Mouse (Mus musculus): ENCODE measurements at regions not wholly inside any gene's neighbourhood (a gene's known extent, or its start where the extent isn't known, plus 50 kb on each side); places are given as distances from the start of the nearest gene placed in this dataset.

- Histone ChIP-seq H3K79me2 (ENCODE audit: control insufficient read depth, insufficient read depth) (no peaks in the 10 kb centered on the region), H3K4me2 (ENCODE audit: low read depth) (no peak overlapping the region), H3ac (ENCODE audit: control insufficient read depth, insufficient read length) (no peak overlapping the region), H3K36me3 (ENCODE audit: control insufficient read depth, insufficient read depth) (no peaks in the 10 kb centered on the region), H3K4me3 (no peak overlapping the region), H3K27me3 (ENCODE audit: control insufficient read depth, insufficient read depth, insufficient read length) (no peaks in the 10 kb centered on the region)
- TF ChIP-seq MYOG (IDR thresholded peaks at IDR 0.05; ENCODE audit: control insufficient read depth in 1 of 3, insufficient read depth in 1 of 3, insufficient read length in 2 of 3, low read depth in 2 of 3) (no peak), TCF3 (IDR thresholded peaks at IDR 0.05; ENCODE audit: insufficient read length, low read depth) (no peak), REST (IDR thresholded peaks at IDR 0.05; ENCODE audit: insufficient read depth, insufficient read length) (no peak), MYOD1 (IDR thresholded peaks at IDR 0.05; ENCODE audit: control insufficient read depth in 1 of 3, insufficient read length in 2 of 3, low read depth in 2 of 3) (no peak), USF1 (IDR thresholded peaks at IDR 0.05; ENCODE audit: low read depth) (no peak), POLR2AphosphoS2 (IDR thresholded peaks at IDR 0.05; ENCODE audit: insufficient read length, low read depth) (no peak), SRF (IDR thresholded peaks at IDR 0.05; ENCODE audit: control insufficient read depth, insufficient read length, low read depth) (no peak), POLR2A (IDR thresholded peaks at IDR 0.05; ENCODE audit: insufficient read length, low read depth) (no peak), CEBPB (IDR thresholded peaks at IDR 0.05; ENCODE audit: insufficient read depth, poor library complexity, severe bottlenecking) (no peak), MAX (IDR thresholded peaks at IDR 0.05; ENCODE audit: low read depth) (no peak), TCF12 (IDR thresholded peaks at IDR 0.05; ENCODE audit: insufficient read depth, poor library complexity, severe bottlenecking) (no peak), E2F4 (IDR thresholded peaks at IDR 0.05; ENCODE audit: insufficient read depth) (no peak)
These were observed 151.0 kb downstream of the Plekhb2 start for GRCm38 (mm10) chr1:35000801-35001200.

GRCm38 (mm10) chr1:35017471-35017870 is 167.7 kb downstream of the Plekhb2 start:
- no peak overlapping the region for H3ac ChIP-seq (ENCODE audit: control insufficient read depth, insufficient read length)
- H3K27me3 ChIP-seq (ENCODE audit: control insufficient read depth, insufficient read depth, insufficient read length), result no peaks in the 10 kb centered on the region
- no peaks in the 10 kb centered on the region for H3K79me2 ChIP-seq (ENCODE audit: control insufficient read depth, insufficient read depth)
- no peaks in the 10 kb centered on the region for H3K36me3 ChIP-seq (ENCODE audit: control insufficient read depth, insufficient read depth)
- H3K4me3 ChIP-seq, result no peak overlapping the region
- H3K4me2 ChIP-seq (ENCODE audit: low read depth), result no peak overlapping the region
- TF ChIP-seq REST (IDR thresholded peaks at IDR 0.05; ENCODE audit: insufficient read depth, insufficient read length) (peak; percentile 70), MYOG (IDR thresholded peaks at IDR 0.05; ENCODE audit: control insufficient read depth in 1 of 3, insufficient read depth in 1 of 3, insufficient read length in 2 of 3, low read depth in 2 of 3) (no peak)

- Histone ChIP-seq H3K4me2 (ENCODE audit: low read depth) (no peak overlapping the region), H3K4me3 (no peak overlapping the region), H3ac (ENCODE audit: control insufficient read depth, insufficient read length) (no peak overlapping the region), H3K36me3 (ENCODE audit: control insufficient read depth, insufficient read depth) (no peaks in the 10 kb centered on the region), H3K27me3 (ENCODE audit: control insufficient read depth, insufficient read depth, insufficient read length) (no peaks in the 10 kb centered on the region), H3K79me2 (ENCODE audit: control insufficient read depth, insufficient read depth) (no peaks in the 10 kb centered on the region)
- TF ChIP-seq TCF12 (IDR thresholded peaks at IDR 0.05; ENCODE audit: insufficient read depth, poor library complexity, severe bottlenecking) (no peak), SRF (IDR thresholded peaks at IDR 0.05; ENCODE audit: control insufficient read depth, insufficient read length, low read depth) (no peak), CEBPB (IDR thresholded peaks at IDR 0.05; ENCODE audit: insufficient read depth, poor library complexity, severe bottlenecking) (no peak), USF1 (IDR thresholded peaks at IDR 0.05; ENCODE audit: low read depth) (no peak), MYOG (IDR thresholded peaks at IDR 0.05; ENCODE audit: control insufficient read depth in 1 of 3, insufficient read depth in 1 of 3, insufficient read length in 2 of 3, low read depth in 2 of 3) (no peak), TCF3 (IDR thresholded peaks at IDR 0.05; ENCODE audit: insufficient read length, low read depth) (no peak), MYOD1 (IDR thresholded peaks at IDR 0.05; ENCODE audit: control insufficient read depth in 1 of 3, insufficient read length in 2 of 3, low read depth in 2 of 3) (no peak), POLR2AphosphoS2 (IDR thresholded peaks at IDR 0.05; ENCODE audit: insufficient read length, low read depth) (no peak), POLR2A (IDR thresholded peaks at IDR 0.05; ENCODE audit: insufficient read length, low read depth) (no peak), E2F4 (IDR thresholded peaks at IDR 0.05; ENCODE audit: insufficient read depth) (no peak), REST (IDR thresholded peaks at IDR 0.05; ENCODE audit: insufficient read depth, insufficient read length) (no peak), MAX (IDR thresholded peaks at IDR 0.05; ENCODE audit: low read depth) (no peak)
These were observed 182.8 kb downstream of the Plekhb2 start for GRCm38 (mm10) chr1:35032619-35033018.

GRCm38 (mm10) chr1:35072811-35073210 is 223.0 kb downstream of the Plekhb2 start:
- Histone ChIP-seq H3K4me2 (ENCODE audit: low read depth) (no peak overlapping the region), H3K36me3 (ENCODE audit: control insufficient read depth, insufficient read depth) (no peaks in the 10 kb centered on the region), H3K79me2 (ENCODE audit: control insufficient read depth, insufficient read depth) (no peaks in the 10 kb centered on the region), H3K4me3 (no peak overlapping the region), H3ac (ENCODE audit: control insufficient read depth, insufficient read length) (no peak overlapping the region), H3K27me3 (ENCODE audit: control insufficient read depth, insufficient read depth, insufficient read length) (no peaks in the 10 kb centered on the region)
- no peak for TF ChIP-seq TCF3 (IDR thresholded peaks at IDR 0.05; ENCODE audit: insufficient read length, low read depth)
- no peak for TF ChIP-seq SRF (IDR thresholded peaks at IDR 0.05; ENCODE audit: control insufficient read depth, insufficient read length, low read depth)
- TF ChIP-seq TCF12 (IDR thresholded peaks at IDR 0.05; ENCODE audit: insufficient read depth, poor library complexity, severe bottlenecking), result no peak
- TF ChIP-seq E2F4 (IDR thresholded peaks at IDR 0.05; ENCODE audit: insufficient read depth), result no peak
- TF ChIP-seq CEBPB (IDR thresholded peaks at IDR 0.05; ENCODE audit: insufficient read depth, poor library complexity, severe bottlenecking), result no peak
- TF ChIP-seq REST (IDR thresholded peaks at IDR 0.05; ENCODE audit: insufficient read depth, insufficient read length), result no peak
- no peak for TF ChIP-seq POLR2AphosphoS2 (IDR thresholded peaks at IDR 0.05; ENCODE audit: insufficient read length, low read depth)
- no peak for TF ChIP-seq POLR2A (IDR thresholded peaks at IDR 0.05; ENCODE audit: insufficient read length, low read depth)
- no peak for TF ChIP-seq MYOD1 (IDR thresholded peaks at IDR 0.05; ENCODE audit: control insufficient read depth in 1 of 3, insufficient read length in 2 of 3, low read depth in 2 of 3)
- no peak for TF ChIP-seq MAX (IDR thresholded peaks at IDR 0.05; ENCODE audit: low read depth)
- no peak for TF ChIP-seq MYOG (IDR thresholded peaks at IDR 0.05; ENCODE audit: control insufficient read depth in 1 of 3, insufficient read depth in 1 of 3, insufficient read length in 2 of 3, low read depth in 2 of 3)
- no peak for TF ChIP-seq USF1 (IDR thresholded peaks at IDR 0.05; ENCODE audit: low read depth)

- Histone ChIP-seq H3K27me3 (ENCODE audit: control insufficient read depth, insufficient read depth, insufficient read length) (no peaks in the 10 kb centered on the region), H3K36me3 (ENCODE audit: control insufficient read depth, insufficient read depth) (no peaks in the 10 kb centered on the region), H3K79me2 (ENCODE audit: control insufficient read depth, insufficient read depth) (no peaks in the 10 kb centered on the region), H3K4me2 (ENCODE audit: low read depth) (no peak overlapping the region), H3K4me3 (no peak overlapping the region), H3ac (ENCODE audit: control insufficient read depth, insufficient read length) (no peak overlapping the region)
- TF ChIP-seq MYOG (IDR thresholded peaks at IDR 0.05; ENCODE audit: control insufficient read depth in 1 of 3, insufficient read depth in 1 of 3, insufficient read length in 2 of 3, low read depth in 2 of 3) (no peak), SRF (IDR thresholded peaks at IDR 0.05; ENCODE audit: control insufficient read depth, insufficient read length, low read depth) (no peak), POLR2AphosphoS2 (IDR thresholded peaks at IDR 0.05; ENCODE audit: insufficient read length, low read depth) (no peak), REST (IDR thresholded peaks at IDR 0.05; ENCODE audit: insufficient read depth, insufficient read length) (no peak), USF1 (IDR thresholded peaks at IDR 0.05; ENCODE audit: low read depth) (no peak), MAX (IDR thresholded peaks at IDR 0.05; ENCODE audit: low read depth) (no peak), E2F4 (IDR thresholded peaks at IDR 0.05; ENCODE audit: insufficient read depth) (no peak), TCF12 (IDR thresholded peaks at IDR 0.05; ENCODE audit: insufficient read depth, poor library complexity, severe bottlenecking) (no peak), CEBPB (IDR thresholded peaks at IDR 0.05; ENCODE audit: insufficient read depth, poor library complexity, severe bottlenecking) (no peak), POLR2A (IDR thresholded peaks at IDR 0.05; ENCODE audit: insufficient read length, low read depth) (no peak)
These were observed 245.1 kb downstream of the Plekhb2 start for GRCm38 (mm10) chr1:35094873-35095272.

Data from myocyte (in vitro differentiated cells).